Mouse (Mus musculus) hindbrain, embryonic 10.5 days (tissue): Measurements from ENCODE around the gene Chd2. TPM values are rescaled to one million over a fixed set of nuclear protein-coding genes. Genes with fewer than 3 reads are reported as not detected.
A peak's percentile ranks its signal among the peaks of the same experiment; 100 is the strongest.

ENCODE experiments used
- DNase-seq: peaks from one replicate; pipeline ENCODE4 v3.0.0-alpha.2; 2017; ENCODE audit warnings: low spot score
- H3K27ac ChIP-seq: fragments of 300-500 bp; sonication (generic); 2 replicates; pipeline ENCODE4 v1.5.1; 2016; ENCODE audit warnings: mild to moderate bottlenecking, moderate library complexity
- H3K27me3 ChIP-seq: fragments of 300-500 bp; sonication (generic); 2 replicates; pipeline ENCODE4 v1.6.1; 2016; ENCODE audit warnings: mild to moderate bottlenecking; ENCODE audit not compliant: poor library complexity, insufficient read depth, severe bottlenecking
- H3K36me3 ChIP-seq: fragments of 300-500 bp; sonication (generic); 2 replicates; pipeline ENCODE4 v1.6.1; 2016; ENCODE audit warnings: mild to moderate bottlenecking, moderate library complexity
- H3K4me1 ChIP-seq: fragments of 300-500 bp; sonication (generic); replicated peaks from 2 replicates; pipeline ENCODE4 v1.6.1; 2016; ENCODE audit warnings: mild to moderate bottlenecking
- H3K4me3 ChIP-seq: fragments of 300-500 bp; sonication (generic); 2 replicates; pipeline ENCODE4 v1.5.1; 2016; ENCODE audit warnings: mild to moderate bottlenecking, moderate library complexity
- H3K9me3 ChIP-seq: fragments of 300-500 bp; sonication (generic); 2 replicates; pipeline ENCODE4 v1.6.1; 2016; ENCODE audit warnings: mild to moderate bottlenecking, moderate library complexity
- WGBS: fragments of 180-500 bp; shearing (Covaris S2); methylation state at CpG from one replicate; pipeline ENCODE4 v1.1.7; 2016; 5-methylcytosine and 5-hydroxymethylcytosine counted together
- polyA plus RNA-seq: library from polyadenylated mRNA; unstranded; fragments of >200 nt; fragmentation: Nextera tagmentation; extraction: Ambion mirVana; gene quantifications from 2 replicates; pipeline ENCODE4 v1.2.1, GENCODE M21; 2016

Gene Chd2
- polyA plus RNA-seq, 1 experiment from 2014 or later, result 37.1 TPM

- 76% methylated on average over 7 of the region's 7 CpGs for WGBS
- DNase-seq, result peak; percentile 1
- Histone ChIP-seq H3K36me3 (peaks cover 53% of the 10 kb centered on the region), H3K4me3 (peak overlapping the region; percentile 76), H3K27me3 (no peaks in the 10 kb centered on the region), H3K4me1 (peaks cover 10% of the 10 kb centered on the region), H3K9me3 (no peaks in the 10 kb centered on the region), H3K27ac (peak overlapping the region; percentile 98)
Observed at GRCm38 (mm10) chr7:73542131-73542853, 662 bp upstream of the Chd2 start.

GRCm38 (mm10) chr7:73541079-73541390 lies 595 bp downstream of the Chd2 start:
- 0% methylated on average over 4 of the region's 4 CpGs for WGBS
- Histone ChIP-seq H3K9me3 (no peaks in the 10 kb centered on the region), H3K27me3 (no peaks in the 10 kb centered on the region), H3K4me3 (peak overlapping the region; percentile 76), H3K27ac (peak overlapping the region; percentile 98), H3K36me3 (peaks cover 40% of the 10 kb centered on the region), H3K4me1 (peaks cover 15% of the 10 kb centered on the region)
- DNase-seq, result no peak

- DNase-seq, result peak; percentile 2
- H3K27me3 ChIP-seq, result no peaks in the 10 kb centered on the region
- peaks cover 34% of the 10 kb centered on the region for H3K36me3 ChIP-seq
- 4% methylated on average over 12 of the region's 12 CpGs for WGBS
- peak overlapping the region; percentile 98 for H3K27ac ChIP-seq
- H3K4me1 ChIP-seq, result peaks cover 15% of the 10 kb centered on the region
- peak overlapping the region; percentile 76 for H3K4me3 ChIP-seq
- H3K9me3 ChIP-seq, result no peaks in the 10 kb centered on the region
Observed at GRCm38 (mm10) chr7:73540202-73541078, 1.2 kb downstream of the Chd2 start.

GRCm38 (mm10) chr7:73539116-73539682 lies 2.4 kb downstream of the Chd2 start:
- no peaks in the 10 kb centered on the region for H3K27me3 ChIP-seq
- 34% methylated on average over 2 of the region's 2 CpGs for WGBS
- peaks cover 29% of the 10 kb centered on the region for H3K36me3 ChIP-seq
- no peaks in the 10 kb centered on the region for H3K9me3 ChIP-seq
- peak overlapping the region; percentile 76 for H3K4me3 ChIP-seq
- H3K4me1 ChIP-seq, result peaks cover 23% of the 10 kb centered on the region
- DNase-seq, result peak; percentile 1
- peak overlapping the region; percentile 95 for H3K27ac ChIP-seq

GRCm38 (mm10) chr7:73538424-73539079 lies 3.1 kb downstream of the Chd2 start:
- WGBS, result 22% methylated on average over 4 of the region's 4 CpGs
- Histone ChIP-seq H3K9me3 (no peaks in the 10 kb centered on the region), H3K4me3 (peak overlapping the region; percentile 76), H3K4me1 (peaks cover 30% of the 10 kb centered on the region), H3K36me3 (peaks cover 29% of the 10 kb centered on the region), H3K27ac (peak overlapping the region; percentile 95), H3K27me3 (no peaks in the 10 kb centered on the region)
- peak; percentile 1 for DNase-seq

- Histone ChIP-seq H3K4me3 (peak overlapping the region; percentile 76), H3K36me3 (peaks cover 27% of the 10 kb centered on the region; the same call in 1 of the 2 replicates), H3K9me3 (no peaks in the 10 kb centered on the region), H3K4me1 (peaks cover 37% of the 10 kb centered on the region), H3K27ac (peak overlapping the region; percentile 95), H3K27me3 (no peaks in the 10 kb centered on the region)
- DNase-seq, result peak; percentile 100
- under 1% methylated on average over 46 of the region's 46 CpGs for WGBS
Observed at GRCm38 (mm10) chr7:73537634-73538423, 3.8 kb downstream of the Chd2 start.

- 28% methylated on average over 10 of the region's 10 CpGs for WGBS
Observed at GRCm38 (mm10) chr7:73537228-73537627, 4.4 kb downstream of the Chd2 start.

GRCm38 (mm10) chr7:73536579-73536978 lies 5.1 kb downstream of the Chd2 start:
- DNase-seq, result no peak
- H3K4me3 ChIP-seq, result peak overlapping the region; percentile 76

More at GRCm38 (mm10) chr7:73537228-73537627, 4.4 kb downstream of the Chd2 start:
- peaks cover 38% of the 10 kb centered on the region for H3K4me1 ChIP-seq
- no peak for DNase-seq
- peak overlapping the region; percentile 76 for H3K4me3 ChIP-seq
- no peaks in the 10 kb centered on the region for H3K9me3 ChIP-seq
- H3K27me3 ChIP-seq, result no peaks in the 10 kb centered on the region
- H3K36me3 ChIP-seq, result peaks cover 22% of the 10 kb centered on the region; the same call in 1 of the 2 replicates
- H3K27ac ChIP-seq, result peak overlapping the region; percentile 95

GRCm38 (mm10) chr7:73535861-73536200 lies 5.8 kb downstream of the Chd2 start:
- H3K4me1 ChIP-seq, result peaks cover 44% of the 10 kb centered on the region
- DNase-seq, result no peak
- H3K9me3 ChIP-seq, result no peaks in the 10 kb centered on the region
- no peak overlapping the region for H3K4me3 ChIP-seq
- H3K36me3 ChIP-seq, result peaks cover 25% of the 10 kb centered on the region; the same call in 1 of the 2 replicates
- WGBS, result 83% methylated on average over 4 of the region's 4 CpGs
- no peak overlapping the region for H3K27ac ChIP-seq
- no peaks in the 10 kb centered on the region for H3K27me3 ChIP-seq

More at GRCm38 (mm10) chr7:73536579-73536978, 5.1 kb downstream of the Chd2 start:
- Histone ChIP-seq H3K36me3 (peaks cover 20% of the 10 kb centered on the region; the same call in 1 of the 2 replicates), H3K4me1 (peaks cover 39% of the 10 kb centered on the region), H3K27ac (peak overlapping the region; percentile 95; the same call in 1 of the 2 replicates), H3K27me3 (no peaks in the 10 kb centered on the region), H3K9me3 (no peaks in the 10 kb centered on the region)
- 89% methylated on average over 2 of the region's 2 CpGs for WGBS

- Histone ChIP-seq H3K27ac (no peak overlapping the region), H3K27me3 (no peaks in the 10 kb centered on the region), H3K9me3 (no peaks in the 10 kb centered on the region), H3K36me3 (peaks cover 31% of the 10 kb centered on the region; the same call in 1 of the 2 replicates), H3K4me1 (peaks cover 44% of the 10 kb centered on the region), H3K4me3 (no peak overlapping the region)
- WGBS, result 83% methylated on average over 2 of the region's 2 CpGs
- no peak for DNase-seq
Observed at GRCm38 (mm10) chr7:73534937-73535860, 6.4 kb downstream of the Chd2 start.

GRCm38 (mm10) chr7:73533457-73533856 lies 8.2 kb downstream of the Chd2 start:
- Histone ChIP-seq H3K27me3 (no peaks in the 10 kb centered on the region), H3K36me3 (peaks cover 46% of the 10 kb centered on the region), H3K4me3 (no peak overlapping the region), H3K9me3 (no peaks in the 10 kb centered on the region), H3K4me1 (peaks cover 39% of the 10 kb centered on the region), H3K27ac (peak overlapping the region; percentile 29; the same call in 1 of the 2 replicates)
- DNase-seq, result no peak
- 83% methylated on average over 2 of the region's 2 CpGs for WGBS
